Mouse (Mus musculus) limb, embryonic 14.5 days (tissue): ENCODE measurements around the gene Wfdc12. TPM values are rescaled to one million over a fixed set of nuclear protein-coding genes. Genes with fewer than 3 reads are reported as not detected.
"Not testable (repeated sequence)": the region's sequence is repeated elsewhere in the genome, so short reads cannot be mapped to it uniquely, and the experiment has no call there.

Experiments
- ATAC-seq: fragments of 200-750 bp; cut with Nextera tagmentation; 2 replicates; pipeline ENCODE4 v1.8.0; 2017; ENCODE audit warnings: low read depth, moderate number of reproducible peaks, moderate TSS enrichment; ENCODE audit not compliant: low FRiP score
- DNase-seq: peaks from one replicate; pipeline ENCODE4 v3.0.0-alpha.2; 2015; ENCODE audit warnings: low spot score
- H3K27ac ChIP-seq: fragments of 300-500 bp; sonication (generic); replicated peaks from 2 replicates; pipeline ENCODE4 v1.5.1; 2014; ENCODE audit warnings: low read depth, mild to moderate bottlenecking, low read length, moderate library complexity, mixed read lengths
- H3K27me3 ChIP-seq: fragments of 300-500 bp; sonication (generic); 2 replicates; pipeline ENCODE4 v1.6.1; 2014; ENCODE audit warnings: low read length, mixed read lengths; ENCODE audit not compliant: control insufficient read depth, insufficient read depth
- H3K36me3 ChIP-seq: fragments of 300-500 bp; sonication (generic); 2 replicates; pipeline ENCODE4 v1.6.1; 2014; ENCODE audit warnings: mild to moderate bottlenecking, low read length, moderate library complexity, mixed read lengths; ENCODE audit not compliant: control insufficient read depth, insufficient read depth
- H3K4me1 ChIP-seq: fragments of 300-500 bp; sonication (generic); 2 replicates; pipeline ENCODE4 v1.6.1; 2014; ENCODE audit warnings: antibody characterized with exemption, low read length, mixed read lengths; ENCODE audit not compliant: control insufficient read depth, insufficient read depth
- H3K4me2 ChIP-seq: fragments of 300-500 bp; sonication (generic); replicated peaks from 2 replicates; pipeline ENCODE4 v1.6.1; 2014; ENCODE audit warnings: low read depth, mild to moderate bottlenecking, low read length, moderate library complexity; ENCODE audit not compliant: severe bottlenecking
- H3K4me3 ChIP-seq: fragments of 300-500 bp; sonication (generic); replicated peaks from 2 replicates; pipeline ENCODE4 v1.5.1; 2014; ENCODE audit warnings: low read length
- H3K9ac ChIP-seq: fragments of 300-500 bp; sonication (generic); 2 replicates; pipeline ENCODE4 v1.6.1; 2014; ENCODE audit warnings: mild to moderate bottlenecking, low read depth, low read length, moderate library complexity; ENCODE audit not compliant: severe bottlenecking
- H3K9me3 ChIP-seq: fragments of 300-500 bp; sonication (generic); 2 replicates; pipeline ENCODE4 v1.6.1; 2016; ENCODE audit warnings: low read length; ENCODE audit not compliant: control insufficient read depth
- POLR2A ChIP-seq: fragments of 200-500 bp; IDR thresholded peaks from 2 replicates; pipeline ENCODE4 v1.8.0; 2012; ENCODE audit warnings: inconsistent platforms, mild to moderate bottlenecking, moderate library complexity, borderline replicate concordance; ENCODE audit not compliant: insufficient read depth, insufficient read length; ENCODE audit errors: extremely low read depth
- WGBS: fragments of 180-500 bp; shearing (Covaris S2); extraction: QIAGEN DNeasy Blood & Tissue Kit; methylation state at CpG from one replicate; pipeline ENCODE4 v1.1.7; 2014; 5-methylcytosine and 5-hydroxymethylcytosine counted together
- polyA plus RNA-seq, 2 experiments: library from polyadenylated mRNA; depleted of rRNA in 1 of 2; stranded (reverse) in 1 of 2; unstranded in 1 of 2; fragments of >200 nt; fragmentation: Nextera tagmentation in 1 of 2; extraction: Ambion mirVana in 1 of 2; gene quantifications; 2 replicates each; pipeline versions ENCODE4 v1.2.1 to v1.2.3; 2012 to 2014

The Wfdc12 gene
- polyA plus RNA-seq, 2 experiments, result 0.30 TPM; not detected in 1

DNA sequence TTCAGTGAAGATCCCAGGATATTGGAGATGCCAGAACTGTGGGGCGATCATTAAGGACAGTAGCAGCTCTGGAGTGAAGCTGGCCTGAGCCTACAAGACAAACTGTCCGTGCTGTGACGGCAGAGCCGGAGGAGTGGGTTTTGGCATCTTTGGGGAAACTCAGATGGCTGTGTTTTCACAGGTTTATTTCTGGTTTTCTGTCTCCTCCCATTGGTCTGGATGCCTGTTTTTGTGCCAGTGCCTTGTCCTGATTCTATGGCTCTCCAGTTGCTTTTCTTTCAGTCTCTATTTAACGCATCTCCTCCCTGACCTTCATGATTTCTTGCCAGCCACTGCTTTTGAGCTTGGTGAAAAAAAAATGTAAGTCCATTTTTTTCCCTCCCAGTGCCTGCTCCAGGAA lies 22.3 kb upstream of the Wfdc12 start:
- no peak overlapping the region for H3K9ac ChIP-seq
- H3K27me3 ChIP-seq, result no peaks in the 10 kb centered on the region
- no peak overlapping the region for H3K27ac ChIP-seq
- no peaks in the 10 kb centered on the region for H3K4me1 ChIP-seq
- no peaks in the 10 kb centered on the region for H3K9me3 ChIP-seq
- 89% methylated on average over 5 of the region's 5 CpGs for WGBS
- DNase-seq (no peak), ATAC-seq (no peak)
- TF ChIP-seq POLR2A, result no peak
- H3K36me3 ChIP-seq, result no peaks in the 10 kb centered on the region
- H3K4me3 ChIP-seq, result no peak overlapping the region
- no peak overlapping the region for H3K4me2 ChIP-seq

DNA sequence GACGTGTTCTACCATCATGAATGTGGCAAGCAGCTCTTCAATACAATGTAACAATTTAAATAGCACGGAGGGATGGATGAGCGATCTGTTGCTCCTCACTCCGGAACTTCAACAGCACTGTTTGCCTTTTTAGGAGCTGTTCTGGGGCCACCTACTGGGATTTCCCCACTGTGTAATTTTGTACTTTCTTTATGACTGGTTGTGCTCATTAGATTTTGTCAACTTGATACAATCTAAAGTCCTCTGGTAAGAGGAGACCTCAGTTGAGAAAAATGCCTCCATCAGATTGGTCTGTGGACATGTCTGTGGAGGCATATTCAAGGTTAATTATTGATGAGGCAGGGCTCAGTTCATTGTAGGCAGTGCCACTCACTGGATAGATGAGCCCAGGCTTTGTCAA lies 20.5 kb upstream of the Wfdc12 start:
- Histone ChIP-seq H3K9me3 (no peaks in the 10 kb centered on the region), H3K27ac (no peak overlapping the region), H3K36me3 (no peaks in the 10 kb centered on the region), H3K4me1 (no peaks in the 10 kb centered on the region), H3K4me3 (no peak overlapping the region), H3K9ac (no peak overlapping the region), H3K27me3 (no peaks in the 10 kb centered on the region), H3K4me2 (no peak overlapping the region)
- no peak for ATAC-seq
- no peak for DNase-seq
- TF ChIP-seq POLR2A, result no peak
- 92% methylated on average over 4 of the region's 4 CpGs for WGBS

DNA sequence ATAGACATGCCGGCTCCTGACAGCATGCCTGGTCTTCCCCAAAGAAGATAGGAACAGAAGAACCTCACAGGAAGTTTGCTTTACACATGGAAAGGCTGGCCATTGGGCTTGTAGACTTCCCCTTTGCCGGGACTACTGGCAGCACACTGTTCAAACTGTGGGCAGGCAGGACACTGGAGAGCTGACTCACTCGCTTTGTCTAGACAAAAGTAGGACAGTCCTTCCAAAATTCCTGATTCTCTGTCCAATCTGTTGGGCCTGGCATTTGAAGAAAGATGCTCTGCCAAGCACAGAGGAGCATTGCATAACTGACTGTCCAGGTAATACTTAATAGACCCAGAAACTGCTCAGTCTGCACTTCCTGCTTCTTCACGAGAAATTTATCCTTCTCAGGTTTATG lies 16.3 kb upstream of the Wfdc12 start:
- no peaks in the 10 kb centered on the region for H3K9me3 ChIP-seq
- DNase-seq, result no peak
- no peak overlapping the region for H3K27ac ChIP-seq
- no peak overlapping the region for H3K4me3 ChIP-seq
- H3K4me2 ChIP-seq, result no peak overlapping the region
- ATAC-seq, result no peak
- no peak overlapping the region for H3K9ac ChIP-seq
- no peak for TF ChIP-seq POLR2A
- no peaks in the 10 kb centered on the region for H3K4me1 ChIP-seq
- H3K36me3 ChIP-seq, result no peaks in the 10 kb centered on the region
- no peaks in the 10 kb centered on the region for H3K27me3 ChIP-seq
- 79% methylated on average over 4 of the region's 4 CpGs for WGBS

DNA sequence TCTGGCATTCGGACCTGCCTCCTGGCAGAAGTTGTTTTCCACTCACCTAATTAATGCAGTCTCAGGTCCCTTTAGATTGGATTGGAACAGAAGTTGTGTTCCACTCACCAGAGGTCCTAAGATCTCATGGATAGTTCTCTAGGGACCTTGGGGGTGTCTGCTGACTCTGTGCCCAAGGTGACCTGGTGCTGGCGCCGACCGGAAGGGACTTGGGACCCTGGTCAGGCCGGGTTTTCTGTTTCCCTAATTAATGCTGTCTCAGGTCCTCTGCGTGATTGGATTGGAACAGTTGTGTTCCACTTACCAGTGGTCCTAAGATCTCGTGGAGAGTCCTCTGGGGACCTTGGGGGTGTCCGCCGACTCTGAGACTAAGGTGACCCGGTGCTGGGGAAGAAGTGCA lies 15.6 kb upstream of the Wfdc12 start:
- not testable (repeated sequence) for H3K4me1 ChIP-seq, H3K4me3 ChIP-seq, H3K27me3 ChIP-seq, H3K4me2 ChIP-seq, H3K27ac ChIP-seq, DNase-seq, ATAC-seq, H3K36me3 ChIP-seq, H3K9ac ChIP-seq, H3K9me3 ChIP-seq
- 90% methylated on average over 10 of the region's 10 CpGs for WGBS

DNA sequence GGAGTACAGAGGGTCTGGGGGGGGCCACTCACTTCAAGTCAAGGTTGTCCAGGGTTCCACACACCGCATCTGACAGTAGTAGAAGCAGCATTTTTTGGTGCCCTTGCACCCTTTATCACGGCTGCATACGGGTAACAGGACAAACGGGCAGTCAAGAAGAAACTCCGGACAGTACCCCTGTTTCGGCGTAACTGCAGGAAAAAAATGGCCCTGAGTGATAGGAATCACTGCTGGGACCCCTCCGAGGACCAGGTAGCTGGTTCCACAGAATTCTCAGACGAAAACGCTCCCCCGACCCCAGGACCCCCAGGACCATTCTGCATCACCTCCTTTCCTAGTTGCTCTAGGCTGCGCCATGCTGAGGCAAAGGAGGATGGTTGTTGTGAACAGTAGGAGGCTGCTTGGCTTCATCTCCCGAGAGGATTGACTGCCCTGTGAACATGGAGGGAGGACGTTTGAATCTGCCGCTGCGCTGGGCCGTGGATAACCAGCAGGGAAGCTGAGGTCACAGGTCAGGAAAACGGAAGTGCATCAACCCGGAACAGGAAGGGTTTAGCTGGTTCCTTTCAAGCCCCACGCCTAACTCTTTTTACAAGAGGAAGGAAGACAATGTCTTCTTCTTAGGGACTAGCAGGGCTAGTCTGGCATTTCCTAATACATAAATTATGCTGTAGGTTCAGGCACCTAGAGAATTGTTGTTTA lies 9.4 kb upstream of the Wfdc12 start, which contains the start of gene Wfdc15a:
Wfdc15a (minus strand) TSS at position 505 of the 702 bp plus-strand sequence.
- no peak within 1 kb of the TSS for H3K4me2 ChIP-seq
- no peak for TF ChIP-seq POLR2A
- ATAC-seq, result no peak

DNA sequence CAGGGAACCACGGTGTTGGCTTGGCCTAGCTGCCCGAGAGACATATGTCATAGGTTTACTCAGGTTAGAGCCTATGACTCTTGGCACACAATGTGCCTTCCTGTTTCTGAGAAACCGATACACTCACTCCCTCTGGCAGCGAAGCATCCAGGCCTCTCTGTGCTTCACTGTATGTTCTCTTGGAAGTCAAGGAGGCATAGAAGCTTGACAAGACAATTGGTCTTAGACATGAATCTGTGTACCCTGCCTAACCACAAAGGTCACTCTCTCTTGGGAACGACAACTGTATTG lies 6.2 kb upstream of the Wfdc12 start:
- no peak overlapping the region for H3K9ac ChIP-seq

More for the DNA sequence above, 9.4 kb upstream of the Wfdc12 start, which contains the start of gene Wfdc15a:
- Histone ChIP-seq H3K9ac (no peak within 1 kb of the TSS), H3K27ac (no peak within 1 kb of the TSS), H3K36me3 (no peaks in the 10 kb centered on the region), H3K27me3 (no peaks in the 10 kb centered on the region), H3K4me1 (no peaks in the 10 kb centered on the region), H3K9me3 (no peaks in the 10 kb centered on the region), H3K4me3 (no peak within 1 kb of the TSS)
- DNase-seq, result no peak
- 86% methylated on average over 20 of the region's 20 CpGs for WGBS

More for the DNA sequence above, 6.2 kb upstream of the Wfdc12 start:
- DNase-seq, result no peak
- TF ChIP-seq POLR2A, result no peak
- no peak for ATAC-seq
- no peaks in the 10 kb centered on the region for H3K9me3 ChIP-seq
- H3K4me1 ChIP-seq, result no peaks in the 10 kb centered on the region
- H3K4me3 ChIP-seq, result no peak overlapping the region
- no peak overlapping the region for H3K4me2 ChIP-seq
- no peaks in the 10 kb centered on the region for H3K27me3 ChIP-seq
- H3K36me3 ChIP-seq, result no peaks in the 10 kb centered on the region
- no peak overlapping the region for H3K27ac ChIP-seq
- WGBS, result 77% methylated on average over 5 of the region's 5 CpGs
